Mouse (Mus musculus): ENCODE results near the gene Cdk7.

GRCm38 (mm10) chr13:100675936-100676635, 54.7 kb downstream of the Cdk7 start:
- TF ChIP-seq POLR2A (IDR thresholded peaks at IDR 0.05; ENCODE audit: low read depth, low read length) (no peak), CTCF (conservative IDR thresholded peaks at IDR 0.05; ENCODE audit: insufficient read depth, insufficient read length, low read depth, low read length) (no peak)

All from kidney, adult 2 months (tissue).